Mouse (Mus musculus) G1E-ER4 (cell line): Measurements from ENCODE around the gene Gjd3. TPM values are rescaled to one million over a fixed set of nuclear protein-coding genes. Genes with fewer than 3 reads are reported as not detected.
A peak's percentile ranks its signal among the peaks of the same experiment; 100 is the strongest.

Experiments used
- GATA1 ChIP-seq: IDR thresholded peaks from one replicate; pipeline ENCODE4 v1.8.0; 2012; ENCODE audit warnings: low read length, inconsistent platforms
- polyA plus RNA-seq: library from polyadenylated mRNA; stranded (reverse); fragments of >175 nt; gene quantifications from 2 replicates; pipeline ENCODE4 v1.2.3, GENCODE M21; 2012

Gjd3 gene
- polyA plus RNA-seq, 1 experiment = not detected

DNA sequence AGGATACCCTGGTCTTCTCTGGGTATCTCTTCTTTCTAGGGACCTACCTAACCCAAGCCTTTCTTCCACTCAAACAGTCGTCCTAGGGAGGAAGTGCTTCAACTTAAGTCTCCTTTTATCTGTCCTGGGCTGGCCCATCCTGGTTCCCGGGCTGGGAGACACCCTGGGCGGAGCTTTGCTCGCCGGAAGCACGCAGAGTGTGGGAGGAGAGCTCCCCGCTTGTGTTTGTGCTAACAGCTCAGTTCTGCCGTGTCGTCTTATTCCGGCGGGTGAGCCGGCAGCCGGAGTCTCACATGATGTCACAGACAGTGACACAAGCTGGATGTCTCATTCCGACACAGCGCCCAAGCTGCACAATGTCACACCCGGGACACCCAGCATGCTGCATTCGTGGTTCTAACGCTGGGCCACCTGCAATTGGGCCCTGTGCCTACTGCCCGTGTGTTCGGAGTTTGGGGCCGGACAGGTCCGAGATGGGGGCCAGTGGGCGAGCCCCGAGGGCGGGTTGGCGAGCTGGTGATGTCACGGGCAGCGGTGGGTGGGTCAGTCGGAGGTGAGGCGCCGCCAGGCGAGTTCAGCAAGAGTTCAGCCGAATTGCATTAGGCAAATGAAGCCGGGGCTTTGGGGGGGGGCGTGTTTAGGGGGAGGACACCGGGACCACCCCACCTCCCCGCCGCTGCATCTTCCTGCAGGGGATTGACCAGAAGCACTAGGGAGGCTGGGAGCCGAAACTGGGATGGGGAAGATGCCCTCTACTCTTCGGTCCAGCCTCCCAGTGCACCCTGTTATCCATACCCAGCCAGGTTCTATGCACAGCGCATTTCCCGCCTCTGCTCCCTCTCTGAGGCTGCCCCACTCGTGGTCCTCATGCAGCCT, 23.1 kb downstream of the Gjd3 start:
- no peak for TF ChIP-seq GATA1

DNA sequence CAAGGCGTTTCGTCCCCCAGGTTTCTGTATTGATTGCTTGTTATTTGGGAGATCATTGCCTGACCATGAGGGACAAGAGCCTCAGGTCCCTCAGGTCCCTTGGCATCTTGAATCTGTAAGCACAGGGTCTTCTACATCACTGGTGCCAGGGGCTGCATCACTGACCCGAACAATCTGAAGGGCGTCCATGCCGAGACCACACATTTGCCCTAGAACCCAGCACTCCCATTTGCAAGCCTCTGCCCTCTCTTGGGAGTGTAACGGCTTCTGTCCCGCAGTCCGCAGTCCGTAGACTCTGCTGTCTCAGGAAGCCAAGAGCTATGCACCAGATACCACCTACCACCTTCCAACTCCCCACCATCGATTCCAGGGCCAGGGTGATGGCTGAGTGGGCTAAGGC, 26.5 kb downstream of the Gjd3 start:
- no peak for TF ChIP-seq GATA1

DNA sequence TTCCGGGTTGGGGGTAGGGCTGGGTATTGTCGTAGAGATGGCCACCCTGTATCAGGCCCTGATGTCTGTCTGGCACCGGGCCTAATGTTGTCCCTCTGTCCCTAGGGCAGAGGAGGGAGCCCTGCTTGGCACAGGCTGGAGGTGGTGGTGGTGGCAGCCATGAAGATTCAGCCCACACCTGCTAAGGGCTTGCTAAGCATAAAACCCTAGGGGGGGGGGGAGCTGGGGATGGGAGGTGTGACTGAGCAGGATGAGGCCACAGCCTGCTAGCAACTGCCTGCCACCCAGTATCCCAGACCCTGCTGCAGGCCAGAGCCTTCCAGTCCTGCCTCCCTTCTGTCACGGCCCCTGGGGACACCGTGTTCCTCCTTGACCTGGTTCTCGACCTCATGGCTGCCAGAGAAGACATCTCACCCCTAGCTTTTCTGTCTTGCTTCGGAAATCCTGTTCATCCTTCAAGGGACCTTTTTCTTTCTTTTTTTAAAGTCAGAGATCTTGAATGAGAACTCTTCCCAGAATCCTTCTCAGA, 27.0 kb downstream of the Gjd3 start:
- no peak for TF ChIP-seq GATA1

DNA sequence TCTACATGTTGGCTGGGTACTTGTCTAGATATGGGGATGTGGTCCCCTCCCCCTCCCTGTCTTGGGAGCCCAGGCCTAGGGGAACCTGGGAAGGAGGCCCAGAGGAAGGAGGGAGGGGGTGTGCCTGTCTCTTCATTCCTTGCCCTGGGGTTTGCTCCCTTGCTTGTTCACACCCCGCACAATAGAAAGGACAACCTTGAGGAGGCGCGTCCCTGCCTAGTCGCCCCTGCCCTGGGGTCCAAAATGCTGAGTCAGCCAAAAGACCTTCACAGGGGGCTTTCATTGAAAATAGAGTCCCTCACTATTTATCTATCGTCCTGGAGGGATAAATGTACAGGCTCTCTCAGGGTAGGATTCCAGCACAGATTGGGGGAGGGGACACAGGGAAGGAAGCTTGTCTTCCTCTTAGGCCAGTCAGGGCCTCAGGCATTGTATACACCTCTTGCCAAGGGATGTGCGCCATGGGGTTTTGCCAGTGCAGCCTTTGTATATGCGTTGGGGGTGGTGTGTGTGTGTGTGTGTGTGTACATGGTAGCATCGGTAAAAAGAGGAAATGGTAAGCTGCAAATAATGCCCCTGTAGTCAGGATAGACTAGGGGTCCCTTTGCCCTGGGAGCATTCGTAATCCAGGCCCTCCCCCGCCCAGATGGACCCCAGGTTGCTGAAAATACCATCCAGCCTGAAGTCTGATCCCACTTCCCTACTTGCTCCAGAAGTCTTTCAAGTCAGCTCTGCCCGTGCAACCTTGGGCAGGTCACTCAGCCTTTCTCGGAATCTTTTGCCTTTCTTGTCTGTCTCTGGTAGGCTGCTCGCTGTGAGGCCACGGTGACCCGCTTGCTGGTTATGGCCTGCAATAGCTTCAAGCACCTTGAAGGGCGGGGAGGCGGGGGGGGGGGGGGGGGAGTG, 27.8 kb downstream of the Gjd3 start:
- no peak for TF ChIP-seq GATA1

DNA sequence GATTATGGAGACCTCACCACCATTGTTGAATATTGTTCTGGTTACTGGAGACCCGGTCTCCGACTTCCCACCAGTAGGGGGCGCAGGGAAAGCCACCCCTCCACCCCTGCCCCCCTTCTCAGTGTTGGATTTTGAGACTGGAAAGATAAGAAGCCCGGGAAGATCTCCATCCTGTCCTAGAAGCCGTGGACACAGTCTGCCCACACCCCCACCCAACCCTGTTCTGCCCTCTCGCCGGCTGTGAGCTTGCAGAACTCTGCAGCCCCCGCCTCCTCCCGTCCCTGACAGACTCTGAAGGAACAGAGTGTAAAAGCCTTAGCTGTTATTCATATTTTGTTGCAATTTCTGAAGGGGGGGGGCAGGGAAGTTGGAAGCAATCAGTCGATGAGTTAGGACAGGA, 28.4 kb downstream of the Gjd3 start:
- TF ChIP-seq GATA1 = no peak

DNA sequence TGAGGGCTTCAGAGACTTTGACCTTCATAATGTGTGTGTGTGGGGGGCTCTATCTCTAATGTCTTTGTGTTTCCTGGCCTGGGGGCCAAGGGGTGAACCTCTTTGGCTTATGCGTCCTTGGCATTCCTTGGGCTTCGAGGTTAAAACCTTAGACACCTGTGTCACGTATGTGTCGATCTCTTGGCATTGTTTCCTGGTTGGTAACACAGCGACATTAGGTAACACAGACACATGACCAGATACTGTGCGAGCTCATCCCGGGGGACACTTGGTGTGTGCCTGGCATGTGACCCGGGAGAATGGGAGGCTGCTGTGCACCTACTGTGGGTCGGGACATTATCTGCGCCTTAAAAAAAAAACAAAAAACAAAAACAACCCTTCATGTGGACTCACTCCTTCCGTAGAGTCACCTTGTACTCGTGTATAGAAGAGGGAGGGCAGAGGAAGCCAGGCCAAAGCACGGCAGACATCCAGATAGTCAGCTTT, 28.9 kb downstream of the Gjd3 start:
- TF ChIP-seq GATA1 = no peak

DNA sequence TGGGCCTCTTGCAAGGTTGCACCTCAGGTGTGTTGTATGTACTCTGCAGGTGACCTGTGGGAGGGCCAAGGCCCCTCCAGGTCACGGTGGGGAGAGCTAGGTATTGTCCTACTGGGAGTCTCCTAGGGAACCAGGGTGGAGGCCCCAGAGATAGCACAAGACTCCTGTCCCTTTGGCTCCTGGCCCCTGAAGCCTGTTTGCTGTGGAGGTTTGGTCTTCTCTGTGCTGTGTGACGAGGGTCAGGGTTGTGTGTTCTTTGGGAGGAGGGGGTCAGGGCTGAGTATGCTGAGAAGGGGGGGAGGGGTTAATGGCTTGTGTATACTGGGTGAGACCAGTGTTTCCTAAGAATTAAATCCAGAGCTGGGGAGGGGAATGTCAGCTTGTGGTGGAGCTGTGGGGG, 29.5 kb downstream of the Gjd3 start:
- TF ChIP-seq GATA1 = no peak

DNA sequence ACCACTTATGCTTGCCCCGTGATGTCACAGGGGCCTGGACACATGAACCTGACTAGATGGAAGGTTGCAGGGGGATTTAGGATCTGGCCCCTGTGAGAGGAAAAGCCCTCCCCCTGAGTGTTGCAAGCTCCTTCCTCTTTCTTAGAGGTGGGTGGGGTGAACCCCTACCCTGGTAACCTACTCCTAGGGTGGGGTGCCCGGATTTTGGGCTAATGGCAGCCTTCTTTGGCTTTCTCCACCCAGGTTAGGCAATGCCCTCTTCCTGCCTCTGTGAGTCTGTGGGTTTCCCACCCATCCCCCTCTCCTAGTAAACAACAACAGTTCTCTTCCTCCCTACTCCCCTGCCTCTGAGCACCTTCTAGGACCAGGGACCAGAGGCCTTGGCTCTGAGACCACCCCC, 30.1 kb downstream of the Gjd3 start:
- no peak for TF ChIP-seq GATA1

DNA sequence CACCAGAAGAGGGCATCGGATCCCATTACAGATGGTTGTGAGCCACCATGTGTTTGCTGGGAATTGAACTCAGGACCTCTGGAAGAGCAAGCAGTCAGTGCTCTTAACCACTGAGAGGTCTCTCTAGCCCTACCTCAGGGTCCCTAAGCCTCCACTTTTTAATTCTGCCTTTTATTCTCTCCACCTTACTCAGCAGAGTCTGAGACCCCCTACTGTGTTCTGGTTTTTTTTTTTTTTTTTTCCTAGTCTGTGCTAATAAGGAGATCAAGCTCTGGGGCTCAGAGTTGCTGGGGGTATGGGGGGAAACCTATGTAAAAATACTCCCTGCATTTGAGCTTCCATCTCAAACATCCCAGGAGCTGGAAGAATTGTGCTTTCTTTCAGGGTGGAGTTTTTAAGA, 30.7 kb downstream of the Gjd3 start:
- no peak for TF ChIP-seq GATA1

DNA sequence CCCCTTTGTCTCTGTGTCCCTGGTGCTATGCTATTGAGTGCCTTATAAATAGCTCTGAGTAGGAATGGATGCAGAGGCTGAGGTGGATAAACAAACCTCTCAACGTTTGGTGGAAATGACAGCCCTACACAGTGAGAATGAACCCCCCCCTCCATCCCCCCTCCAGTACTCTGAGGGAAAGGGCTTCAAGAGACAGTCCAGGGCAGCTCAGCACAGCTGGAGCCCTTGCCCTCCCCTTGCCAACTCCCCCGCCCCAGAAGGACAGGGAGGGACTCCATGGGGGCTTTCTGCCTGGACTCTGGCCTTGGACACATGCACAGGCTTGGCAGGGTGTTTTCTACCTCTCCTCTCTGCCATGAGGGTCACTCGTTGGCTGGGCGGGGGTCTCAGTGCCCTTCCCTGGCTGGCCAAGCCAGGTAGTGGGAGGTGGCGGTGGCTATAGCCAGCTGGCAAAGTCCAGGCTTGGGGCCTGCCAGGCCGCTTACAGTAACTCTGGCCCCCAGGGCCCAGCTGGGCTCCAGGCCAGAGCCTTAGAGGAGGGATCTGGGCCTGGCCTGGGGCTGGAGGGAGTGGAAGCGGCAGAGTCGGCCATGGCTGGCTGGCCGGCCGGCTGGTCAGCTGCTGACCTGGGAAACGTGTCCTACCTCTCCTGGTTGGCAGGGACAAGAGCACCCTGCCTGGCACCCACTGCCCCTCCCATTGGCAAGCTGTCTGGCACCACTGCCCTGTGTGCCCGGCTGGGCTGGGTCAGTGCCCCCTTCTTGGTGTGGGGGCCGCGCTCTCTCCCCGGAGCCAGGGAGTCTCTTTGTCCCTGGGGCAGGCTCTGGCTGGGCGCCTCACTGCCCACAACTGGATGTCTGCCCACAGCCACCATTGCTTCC, 31.6 kb downstream of the Gjd3 start:
- TF ChIP-seq GATA1 = no peak

DNA sequence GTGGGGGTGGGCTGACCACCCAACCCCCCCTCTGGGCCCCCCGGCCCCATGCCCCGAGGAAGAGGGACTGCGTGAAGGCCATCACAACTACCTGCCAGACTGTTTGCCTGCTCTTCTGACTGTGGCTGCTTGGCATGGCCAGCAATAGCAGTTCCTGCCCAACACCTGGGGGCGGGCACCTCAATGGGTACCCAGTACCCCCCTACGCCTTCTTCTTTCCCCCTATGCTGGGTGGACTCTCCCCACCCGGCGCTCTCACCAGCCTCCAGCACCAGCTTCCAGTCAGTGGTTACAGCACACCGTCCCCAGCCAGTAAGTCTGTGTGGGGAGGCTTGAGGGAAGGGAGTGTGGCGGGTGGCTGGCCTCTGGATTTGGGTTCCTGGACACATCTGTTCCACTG, 32.3 kb downstream of the Gjd3 start:
- TF ChIP-seq GATA1 = no peak

DNA sequence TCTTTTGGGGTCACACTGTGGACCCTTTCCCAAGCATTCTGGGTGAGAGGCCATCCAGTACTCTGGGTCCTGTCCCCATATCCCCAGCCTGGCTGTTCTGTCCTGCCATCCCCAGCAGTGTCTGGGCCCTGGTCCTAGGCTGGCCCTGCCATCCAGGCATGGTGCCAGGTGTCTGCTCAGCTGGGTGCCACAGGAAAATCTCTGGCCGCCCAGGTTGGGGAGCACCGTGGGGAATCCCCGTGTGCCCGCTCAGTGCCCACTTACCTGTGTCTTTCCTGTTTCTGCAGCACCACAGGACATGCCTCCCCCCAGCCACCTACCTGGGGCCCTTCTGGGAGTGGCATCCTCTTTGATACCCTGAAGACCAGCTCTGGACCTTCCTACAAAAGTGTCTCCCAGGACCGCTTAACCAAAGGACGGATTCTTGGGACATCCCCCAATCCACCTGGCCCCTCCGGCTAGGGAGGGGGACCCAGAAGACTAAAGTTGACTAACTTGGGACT, 32.8 kb downstream of the Gjd3 start:
- TF ChIP-seq GATA1 = no peak

DNA sequence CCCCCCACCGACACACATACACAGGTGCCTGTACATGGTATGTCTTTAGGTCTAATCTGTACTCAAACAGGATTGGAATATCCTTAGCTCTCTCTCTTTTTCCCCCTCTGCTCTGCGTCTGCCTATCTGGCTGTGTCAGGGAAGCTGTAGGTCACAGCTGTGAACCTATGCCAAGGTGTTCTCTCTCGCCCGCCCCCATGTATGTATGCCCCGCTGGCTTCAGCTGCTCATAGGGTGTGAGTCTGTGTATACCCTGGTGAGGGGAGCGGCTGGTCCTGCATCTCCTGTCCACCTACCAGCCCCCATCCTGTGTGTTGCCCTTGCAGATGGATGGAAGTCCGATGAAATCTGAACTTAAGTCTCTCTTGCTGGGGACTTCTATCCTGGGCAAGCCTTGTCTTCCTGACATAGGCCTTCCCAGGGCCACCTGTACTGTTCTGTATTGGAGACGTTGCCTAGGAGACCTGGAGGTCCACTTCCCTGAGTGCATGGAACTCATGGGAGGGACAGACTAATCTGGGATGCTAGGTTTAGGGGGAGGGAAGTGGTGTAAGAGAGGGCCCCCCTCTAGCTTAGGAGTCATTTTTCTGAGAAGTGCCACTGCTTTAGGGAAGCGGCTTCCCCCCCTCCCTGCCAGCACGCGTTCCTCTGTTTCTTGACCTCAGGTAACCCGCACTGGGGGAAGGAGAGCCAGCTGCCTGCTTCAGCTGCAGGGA, 33.4 kb downstream of the Gjd3 start:
- TF ChIP-seq GATA1 = no peak

DNA sequence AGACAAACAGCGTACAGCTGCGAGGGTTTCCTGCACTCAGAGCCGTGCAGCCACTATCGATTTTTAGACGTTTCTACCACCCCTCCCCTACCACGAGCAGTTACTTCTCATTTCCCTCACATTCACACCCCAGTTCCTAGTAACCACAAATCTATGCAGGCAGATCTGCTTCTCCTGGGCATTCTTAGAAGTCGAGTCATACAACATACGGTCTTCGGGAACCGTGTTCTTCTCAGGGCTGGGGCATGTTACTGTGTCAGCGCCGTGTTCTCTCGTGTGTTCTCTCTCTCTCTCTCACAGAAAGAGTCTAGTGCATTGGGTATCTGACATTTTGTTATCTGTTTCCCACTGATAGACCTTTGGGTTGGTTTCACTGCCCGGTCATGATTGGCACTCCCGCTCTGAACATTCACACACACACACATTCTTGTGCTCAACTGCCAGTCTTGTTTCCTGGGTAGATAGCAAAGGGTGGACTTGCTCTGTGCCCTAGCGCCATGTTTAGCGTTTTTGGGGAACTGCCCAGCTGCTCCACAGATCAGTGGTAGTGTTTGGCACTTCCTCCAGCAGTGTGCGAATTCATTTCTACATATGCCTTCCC, 34.7 kb downstream of the Gjd3 start:
- peak; percentile 16 for TF ChIP-seq GATA1
